Mouse (Mus musculus): Measurements from ENCODE around the gene Gm10181. TPM values are rescaled to one million over a fixed set of nuclear protein-coding genes. Genes with fewer than 3 reads are reported as not detected.

Gene Gm10181
- total RNA-seq, 1 experiment from 2014 or later, result not detected

Other genes starting within 250 kb of the Gm10181 start
- 25.8 to 45.1 TPM (median 36.1 TPM) in 3 replicates for gene Herpud2, start 62.4 kb downstream of the Gm10181 start, total RNA-seq (2017)
- 444 to 467 TPM (median 446 TPM) in 3 replicates for gene Sept7, start 163.0 kb downstream of the Gm10181 start, total RNA-seq (2017)

All from monocyte, adult 5-6 weeks (primary cell).